Mouse (Mus musculus): ENCODE results near the gene Ak7. TPM values are rescaled to one million over a fixed set of nuclear protein-coding genes. Genes with fewer than 3 reads are reported as not detected.

Ak7 gene
- 0.12 TPM for polyA plus RNA-seq (2017; shearing (Covaris generic))

GRCm38 (mm10) chr12:105705799-105706487 is at the start of gene Ak7:
Gene Ak7, plus strand, starts transcription at chr12:105705976.

GRCm38 (mm10) chr12:105683933-105684901 is 21.6 kb upstream of the Ak7 start, which contains the start of gene Gskip:
Gene Gskip, plus strand, starts transcription at chr12:105684829.

GRCm38 (mm10) chr12:105685001-105685691 is 20.6 kb upstream of the Ak7 start, which contains the start of gene Atg2b:
Gene Atg2b, minus strand, starts transcription at chr12:105685211.

GRCm38 (mm10) chr12:105784196-105784999 is 78.6 kb downstream of the Ak7 start, which contains the start of gene Papola:
Gene Papola, plus strand, starts transcription at chr12:105784694.

Other genes starting within 250 kb of the Ak7 start
- gene Bdkrb2, start 142.8 kb upstream of the Ak7 start, polyA plus RNA-seq (2017; shearing (Covaris generic)): 0.20 TPM
- gene Bdkrb1, start 102.9 kb upstream of the Ak7 start, polyA plus RNA-seq (2017; shearing (Covaris generic)): 0.85 TPM
- 21.2 TPM for gene Gskip, start 21.1 kb upstream of the Ak7 start, polyA plus RNA-seq (2017; shearing (Covaris generic))
- 21.6 TPM for gene Atg2b, start 20.8 kb upstream of the Ak7 start, polyA plus RNA-seq (2017; shearing (Covaris generic))
- 224 TPM for gene Papola, start 78.7 kb downstream of the Ak7 start, polyA plus RNA-seq (2017; shearing (Covaris generic))

Data from effector memory CD4-positive, alpha-beta T cell, adult 7 months (primary cell).